Mouse (Mus musculus) midbrain, embryonic 13.5 days (tissue): Measurements from ENCODE around the gene Alk. TPM values are rescaled to one million over a fixed set of nuclear protein-coding genes. Genes with fewer than 3 reads are reported as not detected.

Source experiments
- ATAC-seq: fragments of 200-750 bp; cut with Nextera tagmentation; 2 replicates; pipeline ENCODE4 v1.8.0; 2017; ENCODE audit warnings: mild to moderate bottlenecking, moderate TSS enrichment, moderate library complexity
- H3K27ac ChIP-seq: fragments of 300-500 bp; sonication (generic); 2 replicates; pipeline ENCODE4 v1.5.1; 2015; ENCODE audit warnings: inconsistent platforms, mild to moderate bottlenecking, moderate library complexity
- H3K27me3 ChIP-seq: fragments of 300-500 bp; sonication (generic); 2 replicates; pipeline ENCODE4 v1.6.1; 2015; ENCODE audit warnings: mild to moderate bottlenecking, inconsistent platforms
- H3K36me3 ChIP-seq: fragments of 300-500 bp; sonication (generic); 2 replicates; pipeline ENCODE4 v1.6.1; 2015; ENCODE audit warnings: mild to moderate bottlenecking, inconsistent platforms
- H3K4me1 ChIP-seq: fragments of 300-500 bp; sonication (generic); replicated peaks from 2 replicates; pipeline ENCODE4 v1.6.1; 2015; ENCODE audit warnings: inconsistent platforms
- H3K4me2 ChIP-seq: fragments of 300-500 bp; sonication (generic); replicated peaks from 2 replicates; pipeline ENCODE4 v1.6.1; 2015; ENCODE audit warnings: moderate library complexity, mild to moderate bottlenecking, inconsistent platforms
- H3K4me3 ChIP-seq: fragments of 300-500 bp; sonication (generic); replicated peaks from 2 replicates; pipeline ENCODE4 v1.5.1; 2015; ENCODE audit warnings: mild to moderate bottlenecking, inconsistent platforms
- H3K9ac ChIP-seq: fragments of 300-500 bp; sonication (generic); replicated peaks from 2 replicates; pipeline ENCODE4 v1.6.1; 2015; ENCODE audit warnings: mild to moderate bottlenecking, inconsistent platforms
- H3K9me3 ChIP-seq: fragments of 300-500 bp; sonication (generic); 2 replicates; pipeline ENCODE4 v1.6.1; 2016; ENCODE audit warnings: mild to moderate bottlenecking, inconsistent platforms
- WGBS: fragments of 180-500 bp; shearing (Covaris S2); methylation state at CpG from one replicate; pipeline ENCODE4 v1.1.7; 2015; 5-methylcytosine and 5-hydroxymethylcytosine counted together
- polyA plus RNA-seq: library from polyadenylated mRNA; unstranded; fragments of >200 nt; fragmentation: Nextera tagmentation; extraction: Ambion mirVana; gene quantifications from 2 replicates; pipeline ENCODE4 v1.2.1, GENCODE M21; 2015

The Alk gene
- polyA plus RNA-seq, 1 experiment from 2014 or later, result 2.9 TPM

DNA sequence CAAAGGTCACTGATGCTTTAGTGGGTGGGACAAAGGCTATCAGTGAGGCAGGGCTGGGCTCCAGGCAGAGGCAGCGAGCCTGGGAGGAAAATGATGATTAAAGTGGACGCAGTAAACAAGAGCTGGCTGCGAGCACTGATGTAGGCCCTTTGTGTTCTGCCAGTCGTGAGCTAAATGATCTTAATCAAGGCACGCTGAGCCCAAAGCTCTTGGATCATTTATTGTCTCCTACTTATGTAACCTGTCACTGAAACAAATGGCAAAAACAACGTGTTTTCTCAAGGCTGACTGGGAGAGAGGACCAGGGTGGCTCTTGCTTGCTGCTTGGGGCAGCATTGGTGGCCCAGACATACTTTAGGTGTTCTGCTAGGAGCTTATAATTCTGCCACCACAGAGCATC is 663.0 kb downstream of the Alk start:
- Histone ChIP-seq H3K4me1 (peaks cover under 1% of the 10 kb centered on the region; the same call in 1 of the 2 replicates), H3K36me3 (no peaks in the 10 kb centered on the region), H3K27me3 (no peaks in the 10 kb centered on the region), H3K9ac (no peak overlapping the region), H3K4me3 (no peak overlapping the region), H3K4me2 (no peak overlapping the region), H3K27ac (no peak overlapping the region), H3K9me3 (no peaks in the 10 kb centered on the region)
- ATAC-seq, result no peak
- WGBS, result 28% methylated on average over 6 of the region's 6 CpGs

DNA sequence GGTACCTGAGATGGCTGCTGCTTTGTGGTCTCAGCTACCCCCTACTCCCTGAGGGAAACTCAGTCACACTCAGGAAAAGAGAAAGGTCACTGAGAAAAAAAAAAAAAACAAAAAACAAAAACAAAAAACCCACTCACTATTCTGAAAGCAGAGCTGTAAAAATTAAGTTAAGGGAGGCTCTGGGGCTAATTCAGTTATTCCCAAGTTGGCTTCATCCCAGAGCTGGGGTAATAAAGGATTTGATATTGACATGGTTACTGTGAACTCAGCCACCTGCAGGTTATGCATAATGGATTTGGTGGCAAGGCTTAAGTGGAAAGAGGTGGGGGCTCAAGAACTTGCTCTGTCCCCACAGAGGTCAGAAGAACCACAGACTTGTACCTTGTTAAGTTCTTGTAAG is 667.7 kb downstream of the Alk start:
- Histone ChIP-seq H3K4me1 (peaks cover 3% of the 10 kb centered on the region; the same call in 1 of the 2 replicates), H3K27ac (no peak overlapping the region), H3K4me3 (no peak overlapping the region), H3K9ac (no peak overlapping the region), H3K27me3 (no peaks in the 10 kb centered on the region), H3K36me3 (no peaks in the 10 kb centered on the region), H3K4me2 (no peak overlapping the region), H3K9me3 (no peaks in the 10 kb centered on the region)
- no peak for ATAC-seq

DNA sequence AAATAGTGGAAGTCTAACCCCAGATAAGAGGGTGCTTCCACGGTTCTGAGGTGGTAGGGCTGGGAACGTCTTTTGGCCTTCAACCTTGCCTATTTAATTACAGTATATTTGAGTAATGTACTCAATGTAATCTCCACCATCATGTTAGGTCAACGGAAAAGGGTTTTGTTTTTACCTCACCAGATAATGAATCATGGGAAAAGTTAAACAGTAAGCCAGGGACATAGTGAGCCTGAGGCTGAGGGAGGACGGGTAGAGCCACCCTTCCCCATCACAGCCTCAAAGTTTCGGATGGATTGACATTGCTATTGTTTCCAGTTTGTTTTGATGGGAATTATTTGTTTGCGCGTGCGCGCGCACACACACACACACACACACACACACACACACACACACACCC is 668.6 kb downstream of the Alk start:
- Histone ChIP-seq H3K9me3 (0 out of 2 replicates have a peak, but pooled peaks cover 4% of the 10 kb centered on the region), H3K4me1 (peaks cover 3% of the 10 kb centered on the region; the same call in 1 of the 2 replicates), H3K9ac (no peak overlapping the region), H3K4me2 (no peak overlapping the region), H3K4me3 (no peak overlapping the region), H3K27me3 (no peaks in the 10 kb centered on the region), H3K27ac (no peak overlapping the region), H3K36me3 (no peaks in the 10 kb centered on the region)
- no peak for ATAC-seq
- 93% methylated on average over 10 of the region's 10 CpGs for WGBS

DNA sequence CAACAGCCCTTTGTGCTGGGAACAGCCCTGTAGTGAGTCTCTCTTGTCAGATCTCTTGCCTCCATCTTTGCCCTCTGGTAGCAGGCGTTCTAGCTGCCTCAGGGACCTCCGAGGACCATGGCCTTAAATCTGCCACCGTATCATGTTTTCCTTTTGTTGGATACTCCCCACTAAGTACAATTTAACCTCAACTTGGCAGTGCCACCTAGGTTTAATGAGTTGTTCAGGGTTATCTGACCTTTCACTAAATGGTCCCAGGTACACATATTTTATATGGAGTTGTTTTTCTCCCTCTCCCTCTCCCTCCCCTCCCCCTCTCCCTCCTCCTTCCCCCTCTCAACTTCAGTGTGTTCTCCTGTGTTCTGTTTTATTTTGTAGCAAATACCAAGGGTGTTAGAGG is 669.1 kb downstream of the Alk start:
- H3K27me3 ChIP-seq, result no peaks in the 10 kb centered on the region
- 47% methylated on average over 3 of the region's 3 CpGs for WGBS
- H3K4me3 ChIP-seq, result no peak overlapping the region
- 0 out of 2 replicates have a peak, but pooled peaks cover 4% of the 10 kb centered on the region for H3K9me3 ChIP-seq
- H3K4me1 ChIP-seq, result peaks cover 3% of the 10 kb centered on the region; the same call in 1 of the 2 replicates
- H3K27ac ChIP-seq, result no peak overlapping the region
- H3K4me2 ChIP-seq, result no peak overlapping the region
- H3K36me3 ChIP-seq, result no peaks in the 10 kb centered on the region
- ATAC-seq, result no peak
- no peak overlapping the region for H3K9ac ChIP-seq

- ATAC-seq, result no peak
- Histone ChIP-seq H3K9me3 (no peaks in the 10 kb centered on the region), H3K4me2 (no peak overlapping the region), H3K4me3 (no peak overlapping the region), H3K9ac (no peak overlapping the region), H3K4me1 (peaks cover 5% of the 10 kb centered on the region; the same call in 1 of the 2 replicates), H3K27me3 (no peaks in the 10 kb centered on the region), H3K36me3 (no peaks in the 10 kb centered on the region), H3K27ac (no peak overlapping the region)
- 85% methylated on average over 5 of the region's 5 CpGs for WGBS
Observed at GRCm38 (mm10) chr17:71914941-71915340, 689.5 kb downstream of the Alk start.

- Histone ChIP-seq H3K9ac (no peak overlapping the region), H3K4me3 (no peak overlapping the region), H3K4me1 (peaks cover 5% of the 10 kb centered on the region; the same call in 1 of the 2 replicates), H3K27me3 (no peaks in the 10 kb centered on the region), H3K4me2 (no peak overlapping the region), H3K27ac (no peak overlapping the region), H3K36me3 (no peaks in the 10 kb centered on the region), H3K9me3 (no peaks in the 10 kb centered on the region)
- ATAC-seq, result no peak
- WGBS, result 85% methylated on average over 3 of the region's 3 CpGs
Observed at GRCm38 (mm10) chr17:71914541-71914940, 689.9 kb downstream of the Alk start.

GRCm38 (mm10) chr17:71913188-71913587 is 691.2 kb downstream of the Alk start:
- Histone ChIP-seq H3K27ac (no peak overlapping the region), H3K4me1 (peaks cover 5% of the 10 kb centered on the region; the same call in 1 of the 2 replicates), H3K36me3 (no peaks in the 10 kb centered on the region), H3K4me2 (no peak overlapping the region), H3K9ac (no peak overlapping the region), H3K27me3 (no peaks in the 10 kb centered on the region), H3K9me3 (no peaks in the 10 kb centered on the region), H3K4me3 (no peak overlapping the region)
- ATAC-seq, result no peak
- WGBS, result 86% methylated on average over 3 of the region's 3 CpGs

GRCm38 (mm10) chr17:71909107-71909506 is 695.3 kb downstream of the Alk start:
- H3K4me1 ChIP-seq, result no peaks in the 10 kb centered on the region
- H3K36me3 ChIP-seq, result no peaks in the 10 kb centered on the region
- no peak overlapping the region for H3K27ac ChIP-seq
- H3K4me2 ChIP-seq, result no peak overlapping the region
- H3K9ac ChIP-seq, result no peak overlapping the region
- H3K9me3 ChIP-seq, result no peaks in the 10 kb centered on the region
- no peaks in the 10 kb centered on the region for H3K27me3 ChIP-seq
- H3K4me3 ChIP-seq, result no peak overlapping the region
- WGBS, result 56% methylated on average over 3 of the region's 3 CpGs
- no peak for ATAC-seq

DNA sequence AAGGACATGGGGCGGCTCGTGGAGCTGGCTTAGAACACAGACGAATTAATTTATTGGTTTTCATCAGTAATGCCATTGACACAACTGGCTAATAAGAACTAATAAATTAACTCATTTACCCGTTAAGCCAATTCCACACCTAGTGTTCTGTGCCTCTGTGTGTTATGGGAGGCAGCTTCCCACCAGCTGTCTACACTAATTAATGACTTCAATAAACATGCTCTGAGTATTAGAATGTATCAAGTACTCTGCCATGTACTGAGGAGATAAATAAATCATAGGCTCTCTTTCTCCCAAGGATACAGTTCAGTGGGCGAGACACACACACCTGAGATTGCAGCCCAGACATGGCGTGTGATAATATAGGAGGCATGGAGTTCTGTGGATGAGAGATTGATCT is 723.1 kb downstream of the Alk start:
- Histone ChIP-seq H3K36me3 (no peaks in the 10 kb centered on the region), H3K27me3 (no peaks in the 10 kb centered on the region), H3K4me2 (no peak overlapping the region), H3K4me3 (no peak overlapping the region), H3K9ac (no peak overlapping the region), H3K27ac (no peak overlapping the region), H3K4me1 (no peaks in the 10 kb centered on the region), H3K9me3 (no peaks in the 10 kb centered on the region)
- WGBS, result 90% methylated on average over 6 of the region's 6 CpGs
- ATAC-seq, result no peak

- Histone ChIP-seq H3K27me3 (no peaks in the 10 kb centered on the region), H3K4me1 (no peaks in the 10 kb centered on the region), H3K9ac (no peak overlapping the region), H3K9me3 (0 out of 2 replicates have a peak, but pooled peaks cover 4% of the 10 kb centered on the region), H3K4me2 (no peak overlapping the region), H3K36me3 (no peaks in the 10 kb centered on the region), H3K27ac (no peak overlapping the region), H3K4me3 (no peak overlapping the region)
- ATAC-seq, result no peak
- 75% methylated on average over 7 of the region's 7 CpGs for WGBS
Observed at GRCm38 (mm10) chr17:71875492-71875891, 728.9 kb downstream of the Alk start.

- Histone ChIP-seq H3K27me3 (no peaks in the 10 kb centered on the region), H3K4me3 (no peak overlapping the region), H3K9me3 (0 out of 2 replicates have a peak, but pooled peaks cover 4% of the 10 kb centered on the region), H3K36me3 (no peaks in the 10 kb centered on the region), H3K9ac (no peak overlapping the region), H3K4me2 (no peak overlapping the region), H3K27ac (no peak overlapping the region), H3K4me1 (0 out of 2 replicates have a peak, but pooled peaks cover 1% of the 10 kb centered on the region)
- WGBS, result 93% methylated on average over 9 of the region's 9 CpGs
- no peak for ATAC-seq
Observed at GRCm38 (mm10) chr17:71874795-71875194, 729.6 kb downstream of the Alk start.

DNA sequence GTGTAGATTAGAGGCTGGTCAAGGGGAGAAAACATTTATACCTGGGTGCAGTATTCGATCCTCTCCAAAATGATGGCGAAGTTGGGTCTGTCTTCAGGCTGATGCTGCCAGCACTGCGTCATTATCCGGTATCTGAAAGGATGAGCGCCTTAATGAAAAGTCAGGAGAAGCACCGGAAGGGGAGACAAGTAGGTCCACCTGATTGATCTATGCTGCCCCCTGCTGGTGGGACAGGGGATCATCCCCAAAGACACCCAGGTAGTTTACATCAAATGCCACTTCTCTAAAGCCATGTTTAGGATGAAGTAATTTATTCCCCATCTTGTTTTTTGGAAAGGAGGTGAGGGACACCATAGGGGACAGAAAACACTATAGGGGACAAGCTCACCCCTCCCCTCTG is 730.4 kb downstream of the Alk start:
- H3K4me3 ChIP-seq, result no peak overlapping the region
- H3K9me3 ChIP-seq, result 0 out of 2 replicates have a peak, but pooled peaks cover 4% of the 10 kb centered on the region
- no peak overlapping the region for H3K27ac ChIP-seq
- WGBS, result 44% methylated on average over 6 of the region's 6 CpGs
- no peak overlapping the region for H3K9ac ChIP-seq
- H3K4me1 ChIP-seq, result peaks cover 7% of the 10 kb centered on the region; the same call in 1 of the 2 replicates
- ATAC-seq, result no peak
- no peak overlapping the region for H3K4me2 ChIP-seq
- no peaks in the 10 kb centered on the region for H3K27me3 ChIP-seq
- H3K36me3 ChIP-seq, result no peaks in the 10 kb centered on the region

- Histone ChIP-seq H3K4me1 (peaks cover 9% of the 10 kb centered on the region; the same call in 1 of the 2 replicates), H3K9me3 (0 out of 2 replicates have a peak, but pooled peaks cover 4% of the 10 kb centered on the region), H3K9ac (no peak overlapping the region), H3K36me3 (no peaks in the 10 kb centered on the region), H3K27me3 (no peaks in the 10 kb centered on the region), H3K4me2 (no peak overlapping the region), H3K4me3 (no peak overlapping the region), H3K27ac (no peak overlapping the region)
- 61% methylated on average over 5 of the region's 5 CpGs for WGBS
- no peak for ATAC-seq
Observed at GRCm38 (mm10) chr17:71872976-71873375, 731.5 kb downstream of the Alk start.
